Mouse (Mus musculus): ENCODE data around the gene Gabra4.
A peak's percentile ranks its signal among the peaks of the same experiment; 100 is the strongest.

GRCm38 (mm10) chr5:71545554-71545953 lies 112.6 kb downstream of the Gabra4 start:
- no peak for TF ChIP-seq EP300 (IDR thresholded peaks at IDR 0.05; ENCODE audit: low read depth)
- TF ChIP-seq CTCF (IDR thresholded peaks at IDR 0.05; ENCODE audit: low read depth), result peak; percentile 33; the same call in 1 of the 2 replicates
